Mouse (Mus musculus): ENCODE results near the gene Rassf2. TPM values are rescaled to one million over a fixed set of nuclear protein-coding genes. Genes with fewer than 3 reads are reported as not detected.

Rassf2 gene
- total and polyA plus RNA-seq, 2 experiments from 2014 or later = 16.7 to 37.8 TPM

DNA sequence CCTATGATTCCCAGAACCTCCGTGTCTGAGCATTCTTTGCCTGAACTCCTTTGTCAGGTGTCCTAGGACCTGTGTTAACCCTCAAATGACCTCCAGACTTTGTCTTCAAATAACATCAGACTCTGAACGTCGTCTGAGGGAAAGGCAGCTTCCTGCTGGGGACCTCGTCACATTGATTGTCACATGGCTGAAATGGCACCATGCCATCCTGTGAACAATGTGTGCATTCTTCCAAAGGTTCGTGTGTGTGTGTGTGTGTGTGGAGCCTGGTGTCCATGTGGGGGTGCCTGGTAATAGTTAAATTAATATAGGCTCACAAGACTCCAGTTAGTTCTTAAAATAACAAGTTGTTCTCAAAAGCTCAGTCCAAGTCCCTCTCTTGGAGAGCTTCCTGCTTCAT lies 32.7 kb downstream of the Rassf2 start:
- peak; percentile 22 for DNase-seq (ENCODE audit: low spot score)
- H3K4me2 ChIP-seq (ENCODE audit: low read depth, low read length, poor library complexity, severe bottlenecking) = no peak overlapping the region
- TF ChIP-seq CTCF (IDR thresholded peaks at IDR 0.05) = no peak
- no peak overlapping the region for H3K9ac ChIP-seq (replicated peaks; ENCODE audit: low read length, poor library complexity, severe bottlenecking)
- no peaks in the 10 kb centered on the region for H3K27me3 ChIP-seq (ENCODE audit: insufficient read depth, low read length)
- H3K4me1 ChIP-seq (ENCODE audit: insufficient read depth, low read length) = no peaks in the 10 kb centered on the region
- no peak overlapping the region for H3K27ac ChIP-seq (ENCODE audit: low read depth, low read length)
- 44% methylated on average over 5 of the region's 5 CpGs for WGBS
- no peaks in the 10 kb centered on the region for H3K9me3 ChIP-seq (ENCODE audit: low read length)
- no peak overlapping the region for H3K4me3 ChIP-seq (ENCODE audit: low read depth, low read length)
- peaks cover 17% of the 10 kb centered on the region; the same call in 1 of the 2 replicates for H3K36me3 ChIP-seq (ENCODE audit: insufficient read depth, low read length)
- no peak for ATAC-seq (ENCODE audit: low FRiP score)

DNA sequence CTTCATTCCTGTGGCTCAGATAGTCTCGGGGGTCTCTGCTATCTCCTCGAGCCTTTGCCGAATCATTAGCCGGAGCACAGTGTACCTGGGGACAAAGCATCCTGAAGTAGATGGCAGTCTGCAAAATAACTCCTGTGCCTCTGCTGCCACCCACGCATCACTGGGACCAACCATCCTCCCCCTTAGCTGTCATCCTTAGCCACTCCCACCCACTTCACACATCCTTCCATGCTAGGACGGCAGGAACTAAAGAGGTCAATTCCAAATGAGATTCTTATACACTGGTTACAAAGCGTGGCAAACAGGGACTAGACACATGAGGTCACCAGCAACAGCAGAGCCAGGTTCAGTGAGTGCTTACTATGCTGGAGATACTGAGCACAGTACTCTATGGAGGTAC lies 33.7 kb downstream of the Rassf2 start:
- no peak overlapping the region for H3K9ac ChIP-seq (replicated peaks; ENCODE audit: low read length, poor library complexity, severe bottlenecking)
- no peak for TF ChIP-seq CTCF (IDR thresholded peaks at IDR 0.05)
- DNase-seq (ENCODE audit: low spot score) (no peak), ATAC-seq (ENCODE audit: low FRiP score) (no peak)
- H3K36me3 ChIP-seq (ENCODE audit: insufficient read depth, low read length) = peaks cover 14% of the 10 kb centered on the region; the same call in 1 of the 2 replicates
- WGBS = 91% methylated on average over 7 of the region's 7 CpGs
- no peak overlapping the region for H3K4me3 ChIP-seq (ENCODE audit: low read depth, low read length)
- no peaks in the 10 kb centered on the region for H3K9me3 ChIP-seq (ENCODE audit: low read length)
- no peaks in the 10 kb centered on the region for H3K4me1 ChIP-seq (ENCODE audit: insufficient read depth, low read length)
- no peak overlapping the region for H3K27ac ChIP-seq (ENCODE audit: low read depth, low read length)
- no peak overlapping the region for H3K4me2 ChIP-seq (ENCODE audit: low read depth, low read length, poor library complexity, severe bottlenecking)
- no peaks in the 10 kb centered on the region for H3K27me3 ChIP-seq (ENCODE audit: insufficient read depth, low read length)

GRCm38 (mm10) chr2:131995742-131996141 lies 34.3 kb downstream of the Rassf2 start:
- DNase-seq (ENCODE audit: low spot score) (no peak), ATAC-seq (ENCODE audit: low FRiP score) (no peak)
- no peak for TF ChIP-seq CTCF (IDR thresholded peaks at IDR 0.05)
- H3K4me2 ChIP-seq (ENCODE audit: low read depth, low read length, poor library complexity, severe bottlenecking) = no peak overlapping the region
- no peak overlapping the region for H3K27ac ChIP-seq (ENCODE audit: low read depth, low read length)
- no peaks in the 10 kb centered on the region for H3K4me1 ChIP-seq (ENCODE audit: insufficient read depth, low read length)
- H3K4me3 ChIP-seq (ENCODE audit: low read depth, low read length) = no peak overlapping the region
- WGBS = 89% methylated on average over 12 of the region's 12 CpGs
- peaks cover 14% of the 10 kb centered on the region; the same call in 1 of the 2 replicates for H3K36me3 ChIP-seq (ENCODE audit: insufficient read depth, low read length)
- H3K9ac ChIP-seq (replicated peaks; ENCODE audit: low read length, poor library complexity, severe bottlenecking) = no peak overlapping the region
- no peaks in the 10 kb centered on the region for H3K27me3 ChIP-seq (ENCODE audit: insufficient read depth, low read length)
- no peaks in the 10 kb centered on the region for H3K9me3 ChIP-seq (ENCODE audit: low read length)

DNA sequence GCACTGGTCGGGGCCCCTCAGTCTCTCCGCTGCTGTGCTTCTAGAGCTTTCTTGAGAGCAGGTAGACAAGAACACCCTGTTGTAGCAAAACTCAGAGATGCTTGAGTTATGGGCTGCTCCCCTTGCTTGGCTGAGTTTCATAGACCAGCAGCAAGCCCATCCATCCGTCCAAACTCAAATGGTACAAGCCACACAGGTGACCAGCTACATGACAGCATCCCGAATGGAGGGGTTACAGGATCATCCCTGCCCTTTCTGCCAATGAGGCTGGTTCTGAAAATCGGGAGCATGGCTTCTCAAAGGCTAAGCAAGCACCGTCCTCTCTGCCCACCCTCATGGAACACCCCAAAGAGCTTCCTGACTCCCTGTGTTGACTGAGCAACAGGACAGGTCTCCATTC lies 35.1 kb downstream of the Rassf2 start:
- TF ChIP-seq CTCF (IDR thresholded peaks at IDR 0.05) = no peak
- Histone ChIP-seq H3K9ac (replicated peaks; ENCODE audit: low read length, poor library complexity, severe bottlenecking) (no peak overlapping the region), H3K27me3 (ENCODE audit: insufficient read depth, low read length) (no peaks in the 10 kb centered on the region), H3K4me3 (ENCODE audit: low read depth, low read length) (no peak overlapping the region), H3K36me3 (ENCODE audit: insufficient read depth, low read length) (peaks cover 14% of the 10 kb centered on the region; the same call in 1 of the 2 replicates), H3K4me2 (ENCODE audit: low read depth, low read length, poor library complexity, severe bottlenecking) (no peak overlapping the region), H3K9me3 (ENCODE audit: low read length) (no peaks in the 10 kb centered on the region), H3K4me1 (ENCODE audit: insufficient read depth, low read length) (no peaks in the 10 kb centered on the region), H3K27ac (ENCODE audit: low read depth, low read length) (no peak overlapping the region)
- DNase-seq (ENCODE audit: low spot score) = no peak
- 93% methylated on average over 6 of the region's 6 CpGs for WGBS
- no peak for ATAC-seq (ENCODE audit: low FRiP score)

GRCm38 (mm10) chr2:131993563-131994088 lies 36.4 kb downstream of the Rassf2 start:
- DNase-seq (ENCODE audit: low spot score) (peak; percentile 14), ATAC-seq (ENCODE audit: low FRiP score) (0 out of 2 replicates have a peak, but pooled peaks have one; percentile 41)
- H3K9ac ChIP-seq (replicated peaks; ENCODE audit: low read length, poor library complexity, severe bottlenecking) = no peak overlapping the region
- no peak overlapping the region for H3K4me2 ChIP-seq (ENCODE audit: low read depth, low read length, poor library complexity, severe bottlenecking)
- 36% methylated on average over 14 of the region's 14 CpGs for WGBS
- no peaks in the 10 kb centered on the region for H3K27me3 ChIP-seq (ENCODE audit: insufficient read depth, low read length)
- no peak overlapping the region for H3K27ac ChIP-seq (ENCODE audit: low read depth, low read length)
- peaks cover 14% of the 10 kb centered on the region; the same call in 1 of the 2 replicates for H3K36me3 ChIP-seq (ENCODE audit: insufficient read depth, low read length)
- H3K4me3 ChIP-seq (ENCODE audit: low read depth, low read length) = no peak overlapping the region
- H3K4me1 ChIP-seq (ENCODE audit: insufficient read depth, low read length) = no peaks in the 10 kb centered on the region
- no peak for TF ChIP-seq CTCF (IDR thresholded peaks at IDR 0.05)
- no peaks in the 10 kb centered on the region for H3K9me3 ChIP-seq (ENCODE audit: low read length)

- Histone ChIP-seq H3K27ac (ENCODE audit: low read depth, low read length) (no peak overlapping the region), H3K4me2 (ENCODE audit: low read depth, low read length, poor library complexity, severe bottlenecking) (no peak overlapping the region), H3K4me1 (ENCODE audit: insufficient read depth, low read length) (no peaks in the 10 kb centered on the region), H3K9ac (replicated peaks; ENCODE audit: low read length, poor library complexity, severe bottlenecking) (no peak overlapping the region), H3K9me3 (ENCODE audit: low read length) (no peaks in the 10 kb centered on the region), H3K4me3 (ENCODE audit: low read depth, low read length) (no peak overlapping the region), H3K36me3 (ENCODE audit: insufficient read depth, low read length) (peaks cover 14% of the 10 kb centered on the region; the same call in 1 of the 2 replicates), H3K27me3 (ENCODE audit: insufficient read depth, low read length) (no peaks in the 10 kb centered on the region)
- 79% methylated on average over 4 of the region's 4 CpGs for WGBS
- TF ChIP-seq CTCF (IDR thresholded peaks at IDR 0.05) = no peak
- no peak for DNase-seq (ENCODE audit: low spot score)
- no peak for ATAC-seq (ENCODE audit: low FRiP score)
These were observed 36.9 kb downstream of the Rassf2 start for GRCm38 (mm10) chr2:131993151-131993550.

All from midbrain, postnatal 0 days (tissue).